Mouse (Mus musculus) embryonic facial prominence, embryonic 10.5 days (tissue): ENCODE data around the gene Olfr45. TPM values are rescaled to one million over a fixed set of nuclear protein-coding genes. Genes with fewer than 3 reads are reported as not detected.
A peak's percentile ranks its signal among the peaks of the same experiment; 100 is the strongest.
"Not testable (repeated sequence)": the region's sequence is repeated elsewhere in the genome, so short reads cannot be mapped to it uniquely, and the experiment has no call there.

Experiments used
- DNase-seq: peaks from one replicate; pipeline ENCODE4 v3.0.0-alpha.2; 2017; ENCODE audit warnings: low spot score
- H3K27ac ChIP-seq: fragments of 300-500 bp; sonication (generic); replicated peaks from 2 replicates; pipeline ENCODE4 v1.5.1; 2016; ENCODE audit warnings: mild to moderate bottlenecking
- H3K27me3 ChIP-seq: fragments of 300-500 bp; sonication (generic); replicated peaks from 2 replicates; pipeline ENCODE4 v1.6.1; 2016; ENCODE audit warnings: low read depth, mild to moderate bottlenecking; ENCODE audit not compliant: poor library complexity, severe bottlenecking
- H3K36me3 ChIP-seq: fragments of 300-500 bp; sonication (generic); replicated peaks from 2 replicates; pipeline ENCODE4 v1.6.1; 2016; ENCODE audit warnings: mild to moderate bottlenecking, moderate library complexity
- H3K4me1 ChIP-seq: fragments of 300-500 bp; sonication (generic); 2 replicates; pipeline ENCODE4 v1.6.1; 2016
- H3K4me3 ChIP-seq: fragments of 300-500 bp; sonication (generic); 2 replicates; pipeline ENCODE4 v1.5.1; 2016; ENCODE audit warnings: mild to moderate bottlenecking, moderate library complexity
- H3K9me3 ChIP-seq: fragments of 300-500 bp; sonication (generic); 2 replicates; pipeline ENCODE4 v1.6.1; 2016; ENCODE audit warnings: mild to moderate bottlenecking
- WGBS: fragments of 180-500 bp; shearing (Covaris S2); methylation state at CpG from one replicate; pipeline ENCODE4 v1.1.7; 2016; 5-methylcytosine and 5-hydroxymethylcytosine counted together
- polyA plus RNA-seq: library from polyadenylated mRNA; unstranded; fragments of >200 nt; fragmentation: Nextera tagmentation; extraction: Ambion mirVana; gene quantifications from 2 replicates; pipeline ENCODE4 v1.2.1, GENCODE M21; 2016

Olfr45 gene
- polyA plus RNA-seq: not detected in 2 replicates

GRCm38 (mm10) chr7:140681651-140682050, at the start of gene Olfr45:
Gene Olfr45, plus strand, starts transcription at chr7:140681951.
- H3K27me3 ChIP-seq: no peaks in the 10 kb centered on the region
- H3K4me1 ChIP-seq: no peaks in the 10 kb centered on the region
- H3K9me3 ChIP-seq: peaks cover 4% of the 10 kb centered on the region; the same call in 1 of the 2 replicates
- no peak for DNase-seq
- no peak within 1 kb of the TSS for H3K27ac ChIP-seq
- WGBS: 85% methylated on average over 1 of the region's 1 CpGs
- no peak within 1 kb of the TSS for H3K4me3 ChIP-seq
- H3K36me3 ChIP-seq: no peaks in the 10 kb centered on the region

GRCm38 (mm10) chr7:140646152-140646551, 35.6 kb upstream of the Olfr45 start, which contains the start of gene Olfr53:
Gene Olfr53, plus strand, starts transcription at chr7:140646452.
- 83% methylated on average over 1 of the region's 1 CpGs for WGBS

GRCm38 (mm10) chr7:140659630-140660029, 22.1 kb upstream of the Olfr45 start, which contains the start of gene Olfr539:
Gene Olfr539, plus strand, starts transcription at chr7:140659930.
- WGBS: 82% methylated on average over 4 of the region's 4 CpGs

More at GRCm38 (mm10) chr7:140646152-140646551, 35.6 kb upstream of the Olfr45 start, which contains the start of gene Olfr53:
- Histone ChIP-seq H3K4me1 (no peaks in the 10 kb centered on the region), H3K27me3 (no peaks in the 10 kb centered on the region), H3K4me3 (no peak within 1 kb of the TSS), H3K9me3 (no peaks in the 10 kb centered on the region), H3K36me3 (no peaks in the 10 kb centered on the region), H3K27ac (no peak within 1 kb of the TSS)
- no peak for DNase-seq

GRCm38 (mm10) chr7:140670693-140671092, 11.1 kb upstream of the Olfr45 start:
- not testable (repeated sequence) for H3K27me3 ChIP-seq
- whole genome bisulfite sequencing: 82% methylated on average over 3 of the region's 3 CpGs

More at GRCm38 (mm10) chr7:140659630-140660029, 22.1 kb upstream of the Olfr45 start, which contains the start of gene Olfr539:
- Histone ChIP-seq H3K4me1 (no peaks in the 10 kb centered on the region), H3K36me3 (no peaks in the 10 kb centered on the region), H3K27me3 (no peaks in the 10 kb centered on the region), H3K27ac (no peak within 1 kb of the TSS), H3K4me3 (no peak within 1 kb of the TSS), H3K9me3 (no peaks in the 10 kb centered on the region)
- DNase-seq: no peak

GRCm38 (mm10) chr7:140675863-140676262, 5.9 kb upstream of the Olfr45 start:
- H3K4me3 ChIP-seq: peak overlapping the region; percentile 35
- H3K4me1 ChIP-seq: peaks cover 5% of the 10 kb centered on the region; the same call in 1 of the 2 replicates
- no peaks in the 10 kb centered on the region for H3K36me3 ChIP-seq
- H3K27ac ChIP-seq: no peak overlapping the region
- WGBS: 5% methylated on average over 6 of the region's 6 CpGs
- DNase-seq: no peak
- H3K27me3 ChIP-seq: no peaks in the 10 kb centered on the region
- peaks cover 4% of the 10 kb centered on the region; the same call in 1 of the 2 replicates for H3K9me3 ChIP-seq

More at GRCm38 (mm10) chr7:140670693-140671092, 11.1 kb upstream of the Olfr45 start:
- not testable (repeated sequence) for H3K4me1 ChIP-seq, H3K4me3 ChIP-seq, H3K36me3 ChIP-seq, DNase-seq, H3K27ac ChIP-seq, H3K9me3 ChIP-seq

GRCm38 (mm10) chr7:140679591-140679990, 2.2 kb upstream of the Olfr45 start:
- not testable (repeated sequence) for H3K27ac ChIP-seq, H3K4me3 ChIP-seq, H3K9me3 ChIP-seq, H3K4me1 ChIP-seq, DNase-seq, H3K27me3 ChIP-seq, H3K36me3 ChIP-seq
- WGBS: 68% methylated on average over 4 of the region's 4 CpGs

- no peak for DNase-seq
- Histone ChIP-seq H3K4me3 (no peak within 1 kb of the TSS), H3K4me1 (no peaks in the 10 kb centered on the region), H3K27ac (no peak within 1 kb of the TSS), H3K36me3 (no peaks in the 10 kb centered on the region), H3K27me3 (no peaks in the 10 kb centered on the region), H3K9me3 (no peaks in the 10 kb centered on the region)
Measured at GRCm38 (mm10) chr7:140696967-140697366, 15.2 kb downstream of the Olfr45 start, which contains the start of gene Olfr541. Gene Olfr541, plus strand, starts transcription at chr7:140697267.

- Histone ChIP-seq H3K27me3 (no peaks in the 10 kb centered on the region), H3K4me3 (no peak overlapping the region), H3K9me3 (no peaks in the 10 kb centered on the region), H3K27ac (no peak overlapping the region), H3K4me1 (no peaks in the 10 kb centered on the region), H3K36me3 (no peaks in the 10 kb centered on the region)
- DNase-seq: no peak
- 54% methylated on average over 2 of the region's 2 CpGs for WGBS
Measured at GRCm38 (mm10) chr7:140706348-140706747, 24.6 kb downstream of the Olfr45 start.

- Histone ChIP-seq H3K27me3 (no peaks in the 10 kb centered on the region), H3K36me3 (no peaks in the 10 kb centered on the region), H3K4me1 (no peaks in the 10 kb centered on the region), H3K27ac (no peak overlapping the region), H3K4me3 (no peak overlapping the region), H3K9me3 (no peaks in the 10 kb centered on the region)
- WGBS: 88% methylated on average over 6 of the region's 6 CpGs
- no peak for DNase-seq
Measured at GRCm38 (mm10) chr7:140707536-140708284, 26.0 kb downstream of the Olfr45 start.

- Histone ChIP-seq H3K4me3 (no peak overlapping the region), H3K27ac (no peak overlapping the region), H3K9me3 (no peaks in the 10 kb centered on the region), H3K36me3 (no peaks in the 10 kb centered on the region), H3K4me1 (no peaks in the 10 kb centered on the region), H3K27me3 (no peaks in the 10 kb centered on the region)
- WGBS: 85% methylated on average over 7 of the region's 7 CpGs
- no peak for DNase-seq
Measured at GRCm38 (mm10) chr7:140717155-140718055, 35.7 kb downstream of the Olfr45 start.

GRCm38 (mm10) chr7:140721095-140721494, 39.3 kb downstream of the Olfr45 start:
- H3K9me3 ChIP-seq: no peaks in the 10 kb centered on the region
- no peak overlapping the region for H3K4me3 ChIP-seq
- H3K27ac ChIP-seq: no peak overlapping the region
- WGBS: 82% methylated on average over 6 of the region's 6 CpGs
- H3K27me3 ChIP-seq: no peaks in the 10 kb centered on the region
- H3K4me1 ChIP-seq: no peaks in the 10 kb centered on the region
- DNase-seq: no peak
- H3K36me3 ChIP-seq: no peaks in the 10 kb centered on the region

GRCm38 (mm10) chr7:140725558-140725957, 43.8 kb downstream of the Olfr45 start:
- Histone ChIP-seq H3K4me3 (no peak overlapping the region), H3K27me3 (no peaks in the 10 kb centered on the region), H3K36me3 (no peaks in the 10 kb centered on the region), H3K4me1 (no peaks in the 10 kb centered on the region), H3K27ac (no peak overlapping the region), H3K9me3 (0 out of 2 replicates have a peak, but pooled peaks cover 10% of the 10 kb centered on the region)
- no peak for DNase-seq
